Mouse (Mus musculus): ENCODE measurements at regions not wholly inside any gene's neighbourhood (a gene's known extent, or its start where the extent isn't known, plus 50 kb on each side); places are given as distances from the start of the nearest gene placed in this dataset.

DNA sequence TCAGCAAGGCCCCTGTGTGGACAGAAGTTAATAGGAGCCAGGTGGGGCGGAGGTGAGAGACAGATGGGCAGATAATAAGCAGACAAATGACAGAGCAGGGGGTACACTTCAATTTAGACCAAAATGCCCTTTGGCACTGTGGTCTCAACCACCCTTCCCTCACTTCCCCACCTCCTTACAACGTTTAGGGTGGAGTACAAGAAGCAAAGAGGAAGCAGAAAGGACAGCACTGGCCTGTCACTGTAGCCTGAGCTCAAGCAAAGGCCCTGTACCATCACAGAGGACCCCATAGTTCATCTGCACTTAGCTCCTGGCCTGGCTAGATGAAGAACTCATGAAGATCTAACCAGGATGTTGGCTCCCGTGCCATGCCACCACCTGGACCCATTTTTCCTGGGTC is 75.3 kb upstream of the Hs6st1 start:
- Histone ChIP-seq H3K27ac (ENCODE audit: low read depth, low read length) (no peak overlapping the region), H3K36me3 (ENCODE audit: control insufficient read depth, insufficient read depth, low read length) (no peaks in the 10 kb centered on the region), H3K27me3 (ENCODE audit: control insufficient read depth, insufficient read depth, low read length) (no peaks in the 10 kb centered on the region), H3K4me2 (no peak overlapping the region), H3K4me3 (ENCODE audit: low read depth, low read length) (no peak overlapping the region), H3K4me1 (ENCODE audit: control insufficient read depth, insufficient read depth, low read length) (no peaks in the 10 kb centered on the region), H3K9me3 (ENCODE audit: control insufficient read depth, low read length) (no peaks in the 10 kb centered on the region; the same call in 1 of the 2 replicates), H3K9ac (ENCODE audit: low read length) (no peak overlapping the region)
- no peak for ATAC-seq (ENCODE audit: low FRiP score)
- 76% methylated on average over 3 of the region's 3 CpGs for WGBS
- peak; percentile 64 for DNase-seq (ENCODE audit: low spot score, missing footprints)

DNA sequence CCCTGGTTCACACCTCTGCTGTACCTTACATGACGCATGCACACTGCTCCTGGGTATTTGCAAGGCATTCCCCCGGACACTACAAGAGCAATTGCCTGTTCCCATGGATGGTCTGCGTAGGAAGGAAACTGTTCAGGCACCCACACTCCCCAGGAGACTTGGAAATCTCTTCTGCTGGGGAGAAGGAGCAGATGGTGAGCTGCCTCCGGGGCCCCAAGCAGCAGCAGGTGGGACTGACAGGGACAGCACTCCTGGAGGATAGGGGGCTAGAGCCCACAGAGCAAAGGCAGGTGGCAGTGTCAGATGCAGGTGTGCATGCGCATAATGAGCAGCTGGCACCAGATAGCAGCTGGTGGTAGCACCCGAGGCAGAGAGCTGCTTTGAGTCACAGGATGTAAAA is 72.5 kb upstream of the Hs6st1 start:
- no peaks in the 10 kb centered on the region for H3K27me3 ChIP-seq (ENCODE audit: control insufficient read depth, insufficient read depth, low read length)
- H3K36me3 ChIP-seq (ENCODE audit: control insufficient read depth, insufficient read depth, low read length), result no peaks in the 10 kb centered on the region
- H3K4me3 ChIP-seq (ENCODE audit: low read depth, low read length), result no peak overlapping the region
- no peaks in the 10 kb centered on the region for H3K9me3 ChIP-seq (ENCODE audit: control insufficient read depth, low read length)
- H3K27ac ChIP-seq (ENCODE audit: low read depth, low read length), result no peak overlapping the region
- DNase-seq (ENCODE audit: low spot score, missing footprints), result peak; percentile 61
- H3K4me2 ChIP-seq, result no peak overlapping the region
- H3K4me1 ChIP-seq (ENCODE audit: control insufficient read depth, insufficient read depth, low read length), result 0 out of 2 replicates have a peak, but pooled peaks cover 3% of the 10 kb centered on the region
- H3K9ac ChIP-seq (ENCODE audit: low read length), result no peak overlapping the region
- 81% methylated on average over 6 of the region's 6 CpGs for WGBS
- no peak for ATAC-seq (ENCODE audit: low FRiP score)

DNA sequence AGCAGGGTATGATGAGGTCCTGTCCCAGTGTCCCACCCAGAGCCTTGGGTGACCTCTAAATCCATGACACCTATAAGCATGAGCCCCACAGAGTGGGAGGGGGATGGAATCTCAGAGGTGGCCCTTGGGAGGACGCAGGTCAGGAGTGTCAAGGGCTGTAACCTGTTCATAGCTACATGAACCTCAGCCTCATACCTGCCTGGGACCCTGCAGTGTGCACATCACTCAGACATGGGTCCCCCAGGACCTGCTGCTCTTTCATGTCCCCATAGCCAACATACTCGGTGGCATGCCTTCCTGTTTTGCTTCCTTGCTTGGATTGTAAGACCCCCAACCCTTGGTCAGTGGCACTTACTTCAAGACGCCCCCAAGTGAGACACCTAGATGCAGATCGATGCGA is 66.9 kb upstream of the Hs6st1 start:
- Histone ChIP-seq H3K27ac (ENCODE audit: low read depth, low read length) (no peak overlapping the region), H3K4me3 (ENCODE audit: low read depth, low read length) (no peak overlapping the region), H3K9me3 (ENCODE audit: control insufficient read depth, low read length) (no peaks in the 10 kb centered on the region), H3K27me3 (ENCODE audit: control insufficient read depth, insufficient read depth, low read length) (no peaks in the 10 kb centered on the region), H3K36me3 (ENCODE audit: control insufficient read depth, insufficient read depth, low read length) (no peaks in the 10 kb centered on the region), H3K9ac (ENCODE audit: low read length) (no peak overlapping the region), H3K4me1 (ENCODE audit: control insufficient read depth, insufficient read depth, low read length) (peaks cover 10% of the 10 kb centered on the region), H3K4me2 (no peak overlapping the region)
- DNase-seq (ENCODE audit: low spot score, missing footprints) (peak; percentile 47), ATAC-seq (ENCODE audit: low FRiP score) (no peak)
- 93% methylated on average over 5 of the region's 5 CpGs for WGBS

DNA sequence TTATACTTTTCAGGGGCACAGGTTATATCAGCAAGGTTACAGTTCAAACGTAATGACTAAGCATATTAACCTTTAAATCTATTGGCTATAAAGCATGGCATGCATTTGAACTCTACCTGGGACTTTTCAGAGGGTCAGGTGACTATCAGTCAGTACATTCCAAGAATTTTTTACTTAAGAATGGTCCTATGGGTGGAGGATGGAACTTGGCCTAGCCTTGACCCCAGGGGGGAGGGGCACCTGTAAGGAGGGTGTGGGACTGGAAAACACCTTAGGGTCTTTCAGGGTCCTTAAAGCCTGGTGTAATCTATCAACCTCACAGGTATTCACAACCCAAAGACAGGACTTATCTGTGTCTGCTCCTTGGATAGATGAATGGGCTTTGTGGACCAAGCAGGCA is 66.4 kb upstream of the Hs6st1 start:
- Histone ChIP-seq H3K27ac (ENCODE audit: low read depth, low read length) (no peak overlapping the region), H3K4me3 (ENCODE audit: low read depth, low read length) (no peak overlapping the region), H3K36me3 (ENCODE audit: control insufficient read depth, insufficient read depth, low read length) (no peaks in the 10 kb centered on the region), H3K4me2 (no peak overlapping the region), H3K9me3 (ENCODE audit: control insufficient read depth, low read length) (no peaks in the 10 kb centered on the region), H3K27me3 (ENCODE audit: control insufficient read depth, insufficient read depth, low read length) (no peaks in the 10 kb centered on the region), H3K4me1 (ENCODE audit: control insufficient read depth, insufficient read depth, low read length) (peaks cover 10% of the 10 kb centered on the region), H3K9ac (ENCODE audit: low read length) (no peak overlapping the region)
- ATAC-seq (ENCODE audit: low FRiP score) (no peak), DNase-seq (ENCODE audit: low spot score, missing footprints) (no peak)
- WGBS, result 92% methylated on average over 1 of the region's 1 CpGs

DNA sequence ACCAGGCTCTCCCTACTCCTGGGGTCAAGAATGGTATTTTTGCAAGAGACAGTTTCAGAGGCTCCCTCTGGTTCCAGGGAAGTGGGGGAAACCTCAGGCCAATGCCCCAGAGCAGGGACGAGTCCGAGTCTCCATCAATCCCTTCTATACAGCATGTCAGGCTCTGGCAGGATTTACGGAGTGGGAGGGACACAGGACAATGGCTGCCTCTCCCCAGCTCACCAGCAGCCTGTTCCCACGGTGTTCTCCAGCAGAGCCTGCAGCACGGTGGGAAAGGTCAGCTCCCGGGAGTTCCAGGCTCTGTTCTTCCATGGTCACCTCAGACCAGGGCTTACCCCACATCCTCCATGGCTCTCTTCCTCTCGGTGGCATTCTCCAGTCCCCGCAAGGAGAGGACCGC is 64.6 kb upstream of the Hs6st1 start:
- peaks cover 10% of the 10 kb centered on the region for H3K4me1 ChIP-seq (ENCODE audit: control insufficient read depth, insufficient read depth, low read length)
- ATAC-seq (ENCODE audit: low FRiP score) (peak; percentile 85), DNase-seq (ENCODE audit: low spot score, missing footprints) (peak; percentile 91)
- H3K4me2 ChIP-seq, result no peak overlapping the region
- H3K27me3 ChIP-seq (ENCODE audit: control insufficient read depth, insufficient read depth, low read length), result no peaks in the 10 kb centered on the region
- no peak overlapping the region for H3K4me3 ChIP-seq (ENCODE audit: low read depth, low read length)
- no peaks in the 10 kb centered on the region for H3K36me3 ChIP-seq (ENCODE audit: control insufficient read depth, insufficient read depth, low read length)
- H3K9ac ChIP-seq (ENCODE audit: low read length), result no peak overlapping the region
- H3K27ac ChIP-seq (ENCODE audit: low read depth, low read length), result peak overlapping the region; percentile 37; the same call in 1 of the 2 replicates
- no peaks in the 10 kb centered on the region for H3K9me3 ChIP-seq (ENCODE audit: control insufficient read depth, low read length)
- WGBS, result 11% methylated on average over 9 of the region's 9 CpGs

DNA sequence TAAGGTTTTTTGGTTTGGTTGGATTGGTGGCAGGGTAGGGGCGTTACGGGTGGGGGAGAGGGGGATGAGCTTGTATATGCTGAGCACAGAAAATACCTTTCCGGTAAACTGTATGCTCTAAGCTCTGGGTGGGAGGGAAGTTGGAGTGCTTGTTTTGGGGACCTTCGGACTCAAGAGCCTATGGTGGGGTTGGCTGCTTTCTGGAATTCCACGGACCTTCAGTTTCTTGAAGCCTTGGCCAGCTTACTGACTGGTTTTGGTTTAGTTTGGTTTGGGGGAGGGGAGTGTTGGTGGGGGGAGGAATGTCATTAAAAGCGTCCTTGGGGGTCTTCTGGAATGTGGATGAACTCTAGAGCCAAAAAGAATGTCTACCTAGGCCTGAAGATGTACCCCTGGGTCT is 59.6 kb upstream of the Hs6st1 start:
- Histone ChIP-seq H3K9ac (ENCODE audit: low read length) (no peak overlapping the region), H3K4me1 (ENCODE audit: control insufficient read depth, insufficient read depth, low read length) (peaks cover 2% of the 10 kb centered on the region), H3K9me3 (ENCODE audit: control insufficient read depth, low read length) (no peaks in the 10 kb centered on the region), H3K27me3 (ENCODE audit: control insufficient read depth, insufficient read depth, low read length) (no peaks in the 10 kb centered on the region), H3K4me3 (ENCODE audit: low read depth, low read length) (no peak overlapping the region), H3K4me2 (no peak overlapping the region), H3K27ac (ENCODE audit: low read depth, low read length) (no peak overlapping the region), H3K36me3 (ENCODE audit: control insufficient read depth, insufficient read depth, low read length) (no peaks in the 10 kb centered on the region)
- ATAC-seq (ENCODE audit: low FRiP score), result no peak
- WGBS, result 93% methylated on average over 6 of the region's 6 CpGs
- peak; percentile 77 for DNase-seq (ENCODE audit: low spot score, missing footprints)

DNA sequence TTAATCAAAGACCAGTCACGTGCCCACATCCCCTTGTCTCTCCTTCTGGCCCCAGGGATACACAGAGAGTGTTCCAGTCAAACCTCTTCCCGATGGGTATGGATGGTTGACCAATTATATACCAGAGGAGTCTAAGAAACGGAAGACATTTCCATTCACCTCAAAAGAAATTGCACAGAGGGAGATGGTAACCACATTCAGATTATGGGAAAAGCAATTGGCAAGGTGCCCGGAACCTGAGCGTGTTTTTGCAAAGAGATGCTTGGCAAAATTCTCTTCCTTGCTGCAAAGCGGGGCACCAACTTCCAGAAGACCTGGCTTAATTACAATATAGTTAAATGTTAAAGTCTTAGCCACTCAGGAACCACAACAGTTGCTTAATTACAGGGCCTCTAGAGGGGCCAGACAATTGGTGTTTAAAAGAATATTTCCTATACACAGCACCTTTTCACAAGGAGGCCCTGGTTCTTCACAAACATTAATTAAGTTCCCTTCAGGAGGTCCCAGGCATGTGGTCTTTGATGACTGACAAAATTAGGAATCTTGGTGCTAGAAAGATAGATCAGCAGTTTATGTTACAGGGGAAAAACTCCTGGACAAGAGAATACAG is 59.1 kb upstream of the Hs6st1 start:
- DNase-seq (ENCODE audit: low spot score, missing footprints), result peak; percentile 68
- no peaks in the 10 kb centered on the region; the same call in 1 of the 2 replicates for H3K4me1 ChIP-seq (ENCODE audit: control insufficient read depth, insufficient read depth, low read length)
- H3K4me2 ChIP-seq, result no peak overlapping the region
- no peak overlapping the region for H3K4me3 ChIP-seq (ENCODE audit: low read depth, low read length)
- no peaks in the 10 kb centered on the region for H3K9me3 ChIP-seq (ENCODE audit: control insufficient read depth, low read length)
- no peak for ATAC-seq (ENCODE audit: low FRiP score)
- H3K27me3 ChIP-seq (ENCODE audit: control insufficient read depth, insufficient read depth, low read length), result no peaks in the 10 kb centered on the region
- no peak overlapping the region for H3K9ac ChIP-seq (ENCODE audit: low read length)
- H3K36me3 ChIP-seq (ENCODE audit: control insufficient read depth, insufficient read depth, low read length), result no peaks in the 10 kb centered on the region
- 86% methylated on average over 6 of the region's 6 CpGs for whole genome bisulfite sequencing
- H3K27ac ChIP-seq (ENCODE audit: low read depth, low read length), result no peak overlapping the region

DNA sequence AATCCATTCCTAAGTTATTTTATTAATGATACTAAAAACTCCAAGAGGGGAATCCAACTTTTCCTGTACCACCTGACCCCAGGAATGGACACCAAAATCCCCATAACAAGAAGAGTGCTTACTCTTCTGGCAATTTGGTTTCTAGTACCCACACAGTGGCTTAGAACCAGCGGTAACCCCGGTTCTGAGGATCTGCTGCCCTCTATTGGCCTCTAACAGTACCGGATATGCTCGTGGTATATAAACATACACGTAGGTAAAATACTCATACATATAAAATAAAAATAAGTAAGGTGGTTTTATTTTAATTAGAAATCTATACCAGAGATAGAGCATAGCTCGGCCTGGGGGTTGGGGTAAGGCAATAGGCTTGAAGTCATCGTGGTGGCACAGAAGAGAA is 58.0 kb upstream of the Hs6st1 start:
- no peaks in the 10 kb centered on the region; the same call in 1 of the 2 replicates for H3K4me1 ChIP-seq (ENCODE audit: control insufficient read depth, insufficient read depth, low read length)
- H3K4me2 ChIP-seq, result no peak overlapping the region
- H3K9me3 ChIP-seq (ENCODE audit: control insufficient read depth, low read length), result no peaks in the 10 kb centered on the region
- no peak overlapping the region for H3K27ac ChIP-seq (ENCODE audit: low read depth, low read length)
- WGBS, result 81% methylated on average over 7 of the region's 7 CpGs
- no peak overlapping the region for H3K4me3 ChIP-seq (ENCODE audit: low read depth, low read length)
- H3K27me3 ChIP-seq (ENCODE audit: control insufficient read depth, insufficient read depth, low read length), result no peaks in the 10 kb centered on the region
- H3K36me3 ChIP-seq (ENCODE audit: control insufficient read depth, insufficient read depth, low read length), result no peaks in the 10 kb centered on the region
- H3K9ac ChIP-seq (ENCODE audit: low read length), result no peak overlapping the region
- no peak for DNase-seq (ENCODE audit: low spot score, missing footprints)
- no peak for ATAC-seq (ENCODE audit: low FRiP score)

DNA sequence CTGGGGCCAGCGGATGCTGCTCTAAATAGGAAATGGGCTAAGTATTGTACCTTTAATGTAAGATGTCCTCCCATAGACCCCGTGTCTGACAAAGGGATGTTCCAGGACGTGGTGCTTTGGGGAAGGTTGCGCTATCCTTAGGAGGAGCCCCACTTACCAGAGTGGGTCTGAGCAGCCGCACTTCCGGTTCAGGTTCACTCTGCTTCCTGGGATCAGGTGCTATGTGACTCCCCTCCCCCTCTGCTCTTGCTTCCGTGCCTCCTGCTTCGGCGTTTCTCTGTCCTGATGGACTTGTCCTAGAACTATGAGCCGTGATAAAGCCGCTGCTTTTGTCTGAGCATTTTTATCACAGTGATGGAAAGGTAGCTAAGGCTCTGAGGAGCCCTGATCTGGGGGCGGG is 57.4 kb upstream of the Hs6st1 start:
- Histone ChIP-seq H3K4me2 (no peak overlapping the region), H3K9ac (ENCODE audit: low read length) (no peak overlapping the region), H3K4me3 (ENCODE audit: low read depth, low read length) (no peak overlapping the region), H3K4me1 (ENCODE audit: control insufficient read depth, insufficient read depth, low read length) (no peaks in the 10 kb centered on the region; the same call in 1 of the 2 replicates), H3K9me3 (ENCODE audit: control insufficient read depth, low read length) (no peaks in the 10 kb centered on the region), H3K36me3 (ENCODE audit: control insufficient read depth, insufficient read depth, low read length) (no peaks in the 10 kb centered on the region), H3K27me3 (ENCODE audit: control insufficient read depth, insufficient read depth, low read length) (no peaks in the 10 kb centered on the region), H3K27ac (ENCODE audit: low read depth, low read length) (no peak overlapping the region)
- DNase-seq (ENCODE audit: low spot score, missing footprints), result peak; percentile 81
- WGBS, result 86% methylated on average over 12 of the region's 12 CpGs
- ATAC-seq (ENCODE audit: low FRiP score), result no peak
